Mouse (Mus musculus) ovary, postnatal 36 days (tissue): Measurements from ENCODE around the gene Myo1g.

Source experiments
- DNase-seq: peaks from one replicate; pipeline ENCODE4 v3.0.0; 2022; ENCODE audit warnings: low spot score, mixed read lengths

The Myo1g gene

GRCm38 (mm10) chr11:6520507-6521173, at the start of gene Myo1g:
TSS of gene Myo1g (minus strand) at chr11:6520965.
- DNase-seq = no peak

DNA sequence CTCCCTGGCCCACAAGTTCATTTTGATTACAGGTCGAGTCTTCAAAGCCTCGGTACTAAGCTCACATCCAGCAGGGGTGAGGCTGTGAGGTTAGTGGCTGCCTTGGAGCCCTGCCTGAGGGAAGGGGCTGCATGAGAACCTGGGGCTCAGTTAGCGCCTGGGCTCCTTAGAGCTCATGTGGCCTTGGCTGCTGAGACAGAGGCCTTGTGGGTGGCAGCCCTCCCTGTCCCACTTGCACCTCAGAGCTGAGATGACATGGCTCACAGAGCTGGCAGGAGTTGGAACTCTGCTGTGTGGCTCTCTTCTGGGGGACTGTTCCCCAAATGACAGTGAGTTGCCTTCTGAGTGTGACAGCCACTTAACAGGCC, 48.6 kb upstream of the Myo1g start:
- peak; percentile 21 for DNase-seq

DNA sequence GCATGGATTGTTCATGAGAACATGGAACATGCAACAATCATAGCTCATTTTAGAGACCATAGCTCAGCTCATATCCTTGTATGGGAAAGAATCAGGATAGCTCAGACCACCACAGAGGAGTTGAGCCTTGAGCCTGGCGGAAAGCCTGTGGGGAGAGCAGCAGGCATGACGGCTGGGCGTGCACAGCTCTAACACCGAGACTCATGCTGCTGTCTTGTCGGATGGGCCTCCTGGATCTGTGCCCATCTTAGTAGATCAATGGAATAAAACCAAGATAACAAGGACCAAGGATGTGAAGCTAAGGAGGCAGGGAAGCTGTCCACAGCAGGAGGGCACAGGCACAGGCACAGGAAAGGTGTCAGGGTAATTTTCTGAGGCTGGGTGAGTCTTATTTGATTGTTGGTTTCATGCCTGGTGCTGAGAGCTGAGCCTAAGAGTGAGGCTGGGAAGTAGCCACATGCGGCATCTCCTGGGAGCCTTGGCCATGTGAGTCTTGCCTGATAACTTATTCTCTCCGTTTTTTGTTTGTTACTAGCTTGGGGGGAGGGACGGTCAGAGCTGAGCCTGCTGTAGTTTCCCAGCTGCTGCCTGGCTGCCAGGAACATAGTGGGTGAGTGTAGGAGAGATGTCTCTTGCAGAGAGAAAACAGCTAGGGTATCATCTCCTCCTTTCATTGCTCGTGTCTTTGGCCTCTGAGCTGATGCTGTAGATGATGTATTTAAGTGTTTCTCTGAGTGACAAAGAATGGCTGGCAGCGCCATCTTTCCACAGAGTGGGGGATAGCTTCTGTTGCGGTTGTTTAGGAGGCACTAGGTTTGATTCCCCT, 48.0 kb upstream of the Myo1g start:
- DNase-seq = peak; percentile 25

DNA sequence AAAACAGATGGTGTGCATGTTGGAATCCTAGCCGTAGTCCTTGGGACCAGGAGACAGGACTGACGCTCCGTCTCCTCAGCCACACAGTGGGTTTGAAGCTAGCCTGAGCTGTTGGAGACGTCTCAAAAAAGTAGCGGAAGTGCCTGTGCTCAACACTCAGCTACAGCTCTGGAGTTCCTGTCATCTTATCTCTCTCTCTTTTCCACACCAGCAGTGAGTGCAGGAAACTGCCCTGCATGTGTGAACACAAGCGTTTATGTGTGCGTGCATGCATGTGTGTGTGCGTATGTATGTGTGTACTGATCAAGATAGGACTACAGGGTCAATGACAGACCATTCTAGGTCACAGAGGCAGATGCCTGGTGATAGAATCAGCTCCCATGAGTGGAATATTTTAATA, 47.2 kb upstream of the Myo1g start:
- no peak for DNase-seq

DNA sequence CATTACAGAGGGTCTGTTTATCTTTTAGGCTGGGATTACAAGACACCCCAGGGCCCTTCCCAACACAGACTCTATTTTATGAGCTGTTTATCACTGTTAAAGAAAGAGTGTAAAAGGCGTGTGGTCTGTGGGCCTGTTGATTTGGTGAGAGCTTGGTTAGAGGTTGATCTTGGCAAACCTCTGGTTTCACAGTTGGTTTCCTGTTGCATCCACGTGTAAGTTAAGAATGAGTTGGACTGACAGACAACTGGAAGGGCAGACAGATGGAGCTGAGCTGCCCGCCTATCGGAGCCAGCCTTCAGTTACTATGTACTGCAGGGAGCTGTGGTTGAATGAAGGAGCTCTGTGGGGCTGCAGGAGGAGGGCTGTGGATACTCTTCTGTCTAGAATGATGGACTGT, 45.7 kb upstream of the Myo1g start:
- no peak for DNase-seq

DNA sequence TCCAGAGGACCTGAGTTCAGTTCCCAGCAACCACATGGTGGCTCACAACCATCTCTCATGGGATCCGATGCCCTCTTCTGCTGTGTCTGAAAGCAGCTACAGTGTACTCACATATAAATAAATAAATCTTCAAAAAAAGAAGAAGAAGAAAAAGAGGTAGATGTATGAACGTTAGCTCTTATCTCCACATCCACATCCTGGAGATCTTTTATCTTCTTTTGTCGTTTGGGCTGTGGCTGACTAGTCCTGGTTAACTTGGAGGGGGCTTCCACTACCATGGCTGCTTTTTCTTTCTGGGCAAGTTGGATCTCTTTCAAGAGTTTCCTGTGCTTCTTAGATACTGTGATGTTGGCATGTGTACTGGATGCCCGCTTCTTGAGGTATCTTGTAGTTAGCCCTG, 42.4 kb upstream of the Myo1g start:
- DNase-seq = no peak

GRCm38 (mm10) chr11:6562359-6562758, 41.6 kb upstream of the Myo1g start:
- no peak for DNase-seq

DNA sequence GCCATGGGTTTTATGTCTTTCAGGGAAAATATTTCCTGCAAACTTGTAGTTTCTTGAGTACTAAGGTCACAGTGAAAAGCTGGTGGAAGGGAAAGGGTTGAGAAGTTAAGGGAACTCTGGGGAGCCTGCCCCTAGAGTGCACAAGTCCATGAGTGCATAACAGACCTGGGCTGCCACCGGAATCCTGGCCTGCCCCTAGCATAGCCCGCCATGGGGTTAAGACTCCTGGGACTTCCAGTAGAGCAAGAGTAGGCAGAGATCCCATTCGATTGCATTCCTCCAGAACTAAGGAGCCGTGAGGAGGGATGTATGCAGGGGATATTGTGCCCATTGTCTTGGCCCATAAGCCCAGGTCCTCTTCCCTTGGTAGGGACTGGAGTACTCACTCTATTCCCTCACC, 40.7 kb upstream of the Myo1g start:
- DNase-seq = no peak

DNA sequence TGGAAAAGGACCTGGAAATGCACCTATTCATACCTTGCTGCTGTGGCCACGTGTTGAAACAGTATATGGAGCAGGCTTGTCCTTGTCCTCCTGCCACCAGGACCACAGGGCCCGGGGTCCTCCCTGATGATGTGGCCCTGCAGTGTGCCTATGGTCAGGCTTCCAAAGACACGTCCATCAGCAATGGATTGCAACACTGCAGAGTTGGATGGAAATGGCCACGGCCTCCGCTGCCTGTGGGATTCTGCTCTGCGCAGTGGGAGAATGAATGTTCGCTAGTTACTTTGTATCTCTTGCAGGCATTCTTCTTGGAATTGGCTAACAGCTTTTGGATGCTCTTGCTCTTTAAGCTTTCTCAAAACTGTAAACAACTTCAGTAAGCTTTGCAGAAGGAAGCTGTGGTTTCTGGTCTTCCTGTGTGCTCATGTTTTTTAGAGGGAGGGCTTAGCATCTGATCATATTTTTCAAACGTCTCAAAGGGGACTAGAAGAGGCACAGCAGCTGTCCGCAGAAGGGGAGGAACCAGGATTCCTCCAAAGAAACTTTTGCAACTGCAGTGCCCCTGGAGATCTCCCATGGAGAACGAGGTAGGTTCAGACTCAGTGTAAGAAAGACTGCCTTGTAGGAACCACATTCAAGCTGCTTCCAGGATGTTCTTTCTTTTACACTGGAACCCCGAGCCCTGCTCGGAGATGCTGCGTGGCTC, 40.0 kb upstream of the Myo1g start:
- peak; percentile 10 for DNase-seq

DNA sequence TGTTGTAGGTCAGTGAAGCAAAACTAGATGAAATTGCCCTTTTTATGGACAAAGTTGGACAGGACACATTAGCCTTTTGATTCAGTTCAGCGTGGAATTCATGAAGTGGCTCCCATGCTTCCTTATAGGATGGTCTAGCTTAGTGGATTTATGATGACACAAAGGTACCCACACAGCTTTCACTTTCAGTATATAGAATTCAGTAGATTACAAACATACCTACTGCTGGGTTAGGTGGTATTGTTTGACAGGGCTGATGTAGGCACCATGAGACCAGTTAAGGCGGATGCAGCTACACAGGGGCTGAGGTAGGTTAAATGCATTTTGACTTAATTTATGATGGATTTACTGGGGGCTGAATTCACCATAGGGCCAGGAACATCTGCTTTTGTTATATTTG, 39.2 kb upstream of the Myo1g start:
- no peak for DNase-seq

GRCm38 (mm10) chr11:6558234-6558633, 37.5 kb upstream of the Myo1g start:
- no peak for DNase-seq

GRCm38 (mm10) chr11:6550201-6550600, 29.4 kb upstream of the Myo1g start:
- DNase-seq = no peak

GRCm38 (mm10) chr11:6549770-6550169, 29.0 kb upstream of the Myo1g start:
- DNase-seq = no peak

- DNase-seq = no peak
These were observed 27.0 kb upstream of the Myo1g start for GRCm38 (mm10) chr11:6547696-6548325.

DNA sequence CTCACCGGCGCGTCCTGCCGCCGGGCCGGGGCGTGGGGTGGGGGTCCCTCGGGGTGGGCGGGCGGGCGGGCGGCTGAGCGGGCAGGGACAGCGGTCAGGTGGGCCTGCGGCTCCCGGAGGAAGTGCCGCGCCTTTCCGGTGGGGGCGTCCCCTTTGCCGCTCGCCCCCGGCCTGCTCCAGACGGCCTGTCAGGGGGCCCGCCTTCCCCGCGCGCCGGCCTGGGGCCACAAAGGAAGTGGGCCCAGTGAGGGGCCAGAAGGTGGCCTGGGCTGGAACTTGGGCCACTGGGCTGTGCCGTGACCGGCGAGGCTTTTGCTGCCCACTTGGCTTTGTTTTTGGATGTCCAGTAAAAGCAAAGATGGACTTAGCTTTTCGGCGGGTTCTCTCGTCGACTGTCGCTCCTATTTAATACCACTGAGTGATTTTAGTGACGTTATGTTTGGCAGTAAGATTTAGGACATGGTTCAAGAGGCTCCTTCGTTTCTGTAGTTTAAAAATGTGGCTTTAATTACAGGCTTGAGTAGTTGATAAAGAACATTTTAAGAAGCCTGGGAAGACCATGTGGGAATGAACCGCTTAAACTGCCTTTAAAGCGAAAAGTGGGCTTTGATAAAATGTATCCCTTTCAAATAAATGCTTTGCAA, 26.4 kb upstream of the Myo1g start:
- DNase-seq = peak; percentile 73

DNA sequence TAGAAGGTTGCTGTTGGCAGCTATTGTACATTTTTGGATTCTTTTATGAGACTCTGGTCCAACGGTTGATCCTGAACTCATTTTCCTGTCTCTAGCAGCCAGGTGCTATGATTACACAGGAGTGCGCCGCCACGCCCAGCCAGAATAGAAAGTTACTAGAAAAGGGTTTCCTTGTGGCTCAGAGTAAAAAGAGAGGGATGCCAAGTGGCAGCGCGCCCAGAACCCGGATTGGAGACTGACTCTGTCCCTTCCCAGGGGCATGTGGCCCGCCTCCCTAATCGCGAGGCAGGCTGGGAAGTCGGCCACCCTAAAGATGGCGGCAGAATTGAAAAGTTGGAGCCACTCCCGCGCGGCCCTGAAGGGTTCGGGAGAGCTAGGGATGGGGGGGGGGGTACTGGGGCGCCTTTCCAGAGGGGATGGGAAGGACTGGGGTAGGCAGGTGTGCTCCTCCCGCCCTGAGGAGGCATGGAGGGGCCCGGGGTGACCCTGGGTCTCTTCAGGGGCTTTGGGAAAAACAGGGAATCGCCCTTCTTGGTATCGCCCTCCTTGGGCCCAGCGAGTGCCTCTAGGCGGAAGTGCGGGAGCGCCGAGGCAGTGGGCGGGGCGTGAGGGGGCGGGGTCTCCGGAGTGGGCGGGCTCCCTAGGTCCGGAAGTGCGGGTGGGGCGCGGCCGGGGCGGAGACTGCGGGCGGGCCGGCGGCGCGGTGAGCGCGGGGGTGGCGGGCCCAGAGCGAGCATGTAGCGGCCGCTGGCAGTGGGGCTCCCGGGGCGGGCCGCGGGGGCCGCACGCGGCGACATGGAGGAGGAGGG, 25.6 kb upstream of the Myo1g start, which contains the start of gene Ccm2:
TSS of gene Ccm2 (plus strand) at position 683 of the 809 bp plus-strand sequence.
- DNase-seq = peak; percentile 98

DNA sequence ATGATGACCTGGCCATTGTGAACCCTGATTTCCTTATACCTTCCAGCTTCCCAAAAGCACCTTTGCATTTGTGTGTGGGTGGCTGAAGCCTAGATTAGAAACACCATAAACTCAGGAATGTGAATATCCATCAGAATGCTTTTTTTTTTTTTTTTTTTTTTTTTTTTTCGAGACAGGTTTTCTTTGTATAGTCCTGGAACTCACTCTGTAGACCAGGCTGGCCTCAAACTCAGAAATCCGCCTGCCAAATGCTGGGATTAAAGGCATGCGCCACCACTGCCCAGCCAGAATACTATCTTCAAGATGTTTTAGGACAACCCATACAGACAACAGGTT, 25.1 kb upstream of the Myo1g start:
- DNase-seq = no peak

DNA sequence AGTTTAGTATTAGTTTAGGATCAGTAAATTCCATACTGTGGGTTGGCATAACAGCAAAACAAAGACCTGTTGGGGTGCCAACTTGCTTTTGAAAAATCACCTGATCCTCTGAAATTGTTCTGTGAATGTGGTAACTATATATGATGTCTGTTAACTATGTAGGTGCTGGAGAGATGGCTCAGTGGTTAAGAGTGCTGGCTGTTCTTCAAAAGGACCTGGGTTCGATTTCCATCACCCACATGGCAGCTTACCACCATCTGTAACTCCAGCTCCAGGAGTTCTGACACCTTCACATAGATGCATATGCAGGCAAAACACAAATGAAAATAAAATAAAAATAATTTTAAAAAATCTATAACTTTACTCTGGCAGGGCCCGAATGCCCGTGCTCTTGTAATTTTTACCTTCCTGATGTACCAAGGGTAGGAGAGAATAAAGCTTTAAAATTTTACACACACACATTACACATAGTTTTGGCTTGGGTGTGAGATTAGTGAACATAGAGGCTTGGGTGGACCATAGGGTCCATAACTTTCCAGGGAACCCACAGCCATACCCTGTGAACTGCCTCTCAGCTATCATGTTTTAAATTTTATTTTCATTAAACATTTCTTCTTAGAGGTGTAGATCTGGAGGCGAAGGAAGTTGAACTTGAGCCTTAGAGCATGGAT, 24.6 kb upstream of the Myo1g start:
- no peak for DNase-seq

- no peak for DNase-seq
These were observed 23.9 kb upstream of the Myo1g start for GRCm38 (mm10) chr11:6544683-6545082.

- DNase-seq = no peak
These were observed 10.0 kb upstream of the Myo1g start for GRCm38 (mm10) chr11:6530746-6531145.

DNA sequence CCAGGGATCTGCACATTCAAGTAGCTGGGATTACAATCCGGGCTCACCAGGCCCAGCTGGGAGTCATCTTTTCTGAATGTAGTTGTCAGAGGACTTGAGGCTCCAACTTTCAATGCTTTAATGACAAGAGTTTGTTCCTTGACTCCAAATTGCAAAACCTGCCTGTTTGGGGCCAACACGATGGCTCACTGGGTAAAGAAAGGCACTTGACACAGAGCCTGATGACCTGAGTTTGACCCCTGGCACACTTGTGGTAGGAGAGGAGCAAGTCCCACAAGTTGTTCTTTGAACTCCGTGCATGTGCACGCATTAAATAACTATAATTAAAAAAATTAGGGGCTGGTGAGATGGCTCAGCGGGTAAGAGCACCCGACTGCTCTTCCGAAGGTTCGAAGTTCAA, 9.2 kb upstream of the Myo1g start:
- no peak for DNase-seq
